Mouse (Mus musculus) ovary, postnatal 14 days (tissue): ENCODE results near the gene Mtg1.
"Not testable (repeated sequence)": the region's sequence is repeated elsewhere in the genome, so short reads cannot be mapped to it uniquely, and the experiment has no call there.

Experiments
- DNase-seq: peaks from one replicate; pipeline ENCODE4 v3.0.0; 2022; ENCODE audit warnings: low spot score

Gene Mtg1

DNA sequence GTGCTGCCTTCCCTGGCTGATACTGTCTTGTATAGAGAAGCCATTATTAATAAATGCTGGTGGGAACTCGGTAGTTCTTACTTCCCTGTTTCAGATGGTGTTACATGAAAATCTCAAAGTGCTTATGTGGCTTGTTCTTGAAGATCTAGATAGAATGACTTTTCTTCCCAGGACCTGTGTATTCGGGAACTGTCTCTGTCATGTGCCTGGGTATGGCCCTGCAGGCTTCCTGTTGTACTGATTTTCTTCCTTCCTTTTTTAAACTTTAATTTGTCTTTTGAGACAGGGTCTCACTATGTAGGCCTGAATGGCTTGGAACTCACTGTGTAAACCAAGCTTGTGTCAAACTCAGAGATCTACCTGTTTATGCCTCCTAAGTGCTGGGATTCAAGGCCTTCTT lies 9.5 kb upstream of the Mtg1 start:
- no peak for DNase-seq

- DNase-seq = not testable (repeated sequence)
Observed at GRCm38 (mm10) chr7:140132184-140132583, 5.2 kb upstream of the Mtg1 start.

DNA sequence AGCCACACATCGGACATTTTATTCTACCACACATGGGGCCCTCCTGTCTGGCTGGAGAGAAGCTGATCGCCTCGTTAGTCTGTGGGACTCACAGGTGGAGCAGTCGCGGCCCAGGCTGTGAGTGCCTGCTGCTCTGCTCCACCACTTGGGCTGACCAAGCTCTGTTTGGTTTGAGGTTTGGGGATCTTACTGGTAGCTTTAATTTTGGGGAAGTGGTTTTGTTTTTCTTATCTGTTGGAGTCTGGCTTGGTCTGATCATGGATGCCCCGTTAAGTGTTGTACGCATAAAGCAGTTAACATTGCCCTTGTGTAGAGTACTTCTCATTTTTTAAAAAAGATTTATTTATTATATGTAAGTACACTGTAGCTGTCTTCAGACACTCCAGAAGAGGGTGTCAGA lies 3.3 kb upstream of the Mtg1 start:
- not testable (repeated sequence) for DNase-seq

DNA sequence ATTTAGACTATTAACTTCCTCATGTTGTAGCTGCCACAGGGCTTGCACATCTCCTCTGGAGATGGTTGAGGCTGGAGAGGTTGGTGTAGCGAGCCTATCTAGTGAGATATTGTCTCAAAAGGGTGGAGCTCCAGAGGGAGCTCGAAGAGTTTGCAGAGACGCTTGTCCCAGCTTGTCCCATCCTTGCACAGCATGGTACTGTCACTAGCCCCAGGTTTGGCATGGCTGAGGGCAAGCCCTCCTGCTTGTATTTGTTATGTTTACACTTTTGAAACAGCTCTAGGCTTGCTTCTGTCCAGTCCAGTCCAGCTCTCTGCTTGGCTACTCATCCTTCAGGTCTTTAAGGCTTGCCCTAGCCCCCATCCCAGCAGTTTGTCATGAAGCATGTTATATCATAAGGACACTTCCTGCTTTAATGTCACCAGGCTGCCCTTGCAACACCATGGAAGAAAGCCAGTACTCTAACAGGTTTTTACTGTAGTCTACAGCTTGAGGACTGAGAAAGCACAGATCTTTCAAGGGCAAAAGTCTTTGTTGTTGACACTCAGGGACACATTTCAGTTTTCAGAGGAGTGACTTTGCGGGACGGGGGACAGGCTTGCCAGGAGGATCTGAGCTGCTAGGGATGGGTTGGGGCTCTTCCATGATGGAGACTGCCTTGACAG lies 2.1 kb upstream of the Mtg1 start:
- DNase-seq = no peak

- no peak for DNase-seq
Observed at GRCm38 (mm10) chr7:140138021-140138310, 602 bp downstream of the Mtg1 start.

DNA sequence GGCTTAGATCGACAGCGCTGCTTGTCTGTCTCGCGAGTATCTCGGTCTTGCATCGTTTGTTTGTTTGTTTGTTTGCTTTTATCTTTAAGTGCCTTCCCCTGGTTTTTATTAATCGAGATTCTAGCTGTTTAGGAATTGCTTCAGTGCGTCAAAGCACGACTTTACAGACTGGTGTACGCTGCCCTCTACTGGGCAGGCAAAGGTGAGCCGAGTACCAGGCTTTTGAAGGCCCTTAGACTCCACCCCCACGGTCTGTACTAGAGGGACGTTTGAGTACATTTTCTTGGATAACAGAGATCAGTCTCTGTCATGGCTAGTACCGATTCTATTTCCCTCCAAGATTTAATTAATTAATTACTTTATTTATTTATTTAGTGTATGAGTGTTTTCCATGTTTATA lies 4.0 kb downstream of the Mtg1 start:
- DNase-seq = peak; percentile 48

DNA sequence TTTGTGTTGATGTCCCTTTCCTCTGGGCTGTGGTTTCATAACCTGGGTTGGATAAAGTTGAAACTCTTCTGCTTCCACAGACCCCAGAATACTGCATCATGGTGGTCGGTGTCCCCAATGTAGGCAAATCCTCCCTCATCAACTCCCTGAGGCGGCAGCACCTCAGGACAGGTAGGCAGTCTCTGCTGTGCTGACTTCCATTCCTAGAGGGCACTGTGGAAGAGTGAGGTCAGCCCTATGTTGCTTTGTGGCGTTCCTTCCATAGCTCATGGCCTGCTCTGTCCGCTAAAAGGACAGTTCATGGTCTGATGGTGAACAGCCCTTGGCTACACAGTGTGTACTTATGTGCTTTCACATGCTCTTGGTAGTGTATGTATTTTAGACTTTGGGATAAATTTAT lies 7.2 kb downstream of the Mtg1 start:
- no peak for DNase-seq

- peak; percentile 18 for DNase-seq
Observed at GRCm38 (mm10) chr7:140153383-140153782, 16.0 kb downstream of the Mtg1 start.

- DNase-seq = no peak
Observed at GRCm38 (mm10) chr7:140153829-140154217, 16.5 kb downstream of the Mtg1 start.

DNA sequence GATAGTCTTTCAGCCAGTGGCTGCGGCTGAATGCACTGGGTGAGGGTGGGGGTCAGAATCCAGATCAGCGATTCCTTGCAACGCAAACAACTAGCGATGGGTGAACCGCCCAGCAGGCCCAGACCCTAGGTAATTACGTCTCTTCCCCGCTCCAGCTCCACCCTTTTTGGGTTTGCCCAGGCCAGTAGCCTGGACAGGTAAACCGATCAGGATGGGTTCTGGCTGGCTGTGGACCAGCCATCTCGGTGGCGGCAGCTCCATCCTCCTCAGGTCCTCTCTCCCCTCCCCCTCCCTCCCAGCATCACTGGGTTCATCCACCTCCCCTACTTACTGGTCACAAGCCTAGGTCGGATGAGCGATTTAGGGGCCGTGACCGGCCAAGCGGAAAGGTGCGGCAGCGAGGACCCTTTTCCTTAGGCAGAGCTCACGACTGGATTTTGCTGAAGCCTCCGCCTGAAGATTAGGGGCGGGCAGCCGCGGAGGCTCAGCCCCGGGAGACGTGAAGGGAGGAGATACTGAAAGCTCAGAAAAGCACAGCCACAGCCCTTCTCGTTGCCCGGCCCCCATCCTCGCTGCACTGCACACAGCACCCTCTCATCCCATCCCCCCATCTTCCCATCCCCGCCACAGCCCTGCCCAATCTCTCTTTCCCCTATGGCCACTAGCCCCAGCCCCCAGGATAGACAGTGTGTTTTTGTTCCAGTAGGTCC lies 17.0 kb downstream of the Mtg1 start, which contains the start of gene Sprn:
Gene Sprn, minus strand, starts transcription at position 660 of the 710 bp plus-strand sequence.
- DNase-seq = no peak

DNA sequence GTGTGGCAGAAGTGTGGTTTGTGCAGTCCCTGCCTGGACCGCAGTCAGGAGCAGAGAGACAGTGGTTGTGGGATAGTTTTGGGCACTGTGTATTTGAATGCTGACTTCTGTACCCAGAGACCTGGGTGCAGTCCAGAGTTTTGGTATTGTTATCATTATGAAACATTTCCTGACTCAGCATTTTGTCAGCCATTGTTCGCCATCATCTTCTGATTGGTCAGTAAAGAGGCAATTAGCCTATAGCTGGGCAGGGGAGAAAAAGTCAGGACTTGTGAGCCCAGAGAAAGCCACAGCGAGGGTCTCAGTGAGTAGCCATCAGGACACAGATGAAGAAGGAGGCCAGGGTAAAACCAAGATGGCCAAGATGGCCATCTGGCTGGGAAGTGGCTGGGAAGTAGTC lies 23.0 kb downstream of the Mtg1 start:
- DNase-seq = no peak

DNA sequence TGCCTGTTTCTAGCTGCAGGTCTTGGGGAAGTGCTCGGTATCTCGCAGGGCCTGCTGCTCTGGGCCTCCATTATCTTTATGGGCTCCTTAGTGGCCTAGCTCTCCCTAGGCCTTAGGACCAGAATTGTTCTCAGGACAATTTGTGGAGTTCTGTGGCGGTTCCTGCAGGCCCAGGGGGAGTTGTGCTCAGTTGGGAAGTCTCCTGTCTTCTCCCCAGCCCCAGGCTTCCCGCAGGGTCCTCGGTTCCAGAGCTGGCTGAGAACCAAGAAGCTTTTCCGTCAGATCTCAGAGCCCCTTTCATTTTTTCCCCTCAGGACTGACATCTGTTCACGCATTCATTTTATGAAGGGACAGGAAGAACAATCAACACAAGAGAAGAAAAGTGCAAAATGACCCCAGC lies 27.3 kb downstream of the Mtg1 start, which contains the start of gene Olfr522:
Gene Olfr522, minus strand, starts transcription at position 101 of the 400 bp plus-strand sequence.
- DNase-seq = no peak

- DNase-seq = no peak
Observed at GRCm38 (mm10) chr7:140167950-140168349, 30.6 kb downstream of the Mtg1 start.

DNA sequence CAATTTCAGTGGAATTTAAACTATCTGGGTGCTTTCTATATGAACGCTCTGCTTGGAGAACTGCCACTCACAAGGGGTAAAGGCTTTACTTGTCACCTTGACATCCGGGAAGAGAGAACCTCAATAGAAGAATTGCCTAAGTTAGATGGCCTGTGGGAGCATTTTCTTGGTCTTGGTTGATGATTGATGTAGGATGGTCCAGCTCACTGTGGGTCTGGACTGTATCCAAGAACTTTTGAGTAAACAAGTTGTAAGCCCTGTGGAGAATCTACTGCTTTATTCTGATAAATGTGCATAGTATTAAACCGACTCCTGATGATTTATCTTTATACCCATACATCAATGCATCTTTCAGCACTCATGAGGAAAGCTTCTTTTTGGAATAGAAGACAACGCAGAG lies 32.0 kb downstream of the Mtg1 start:
- no peak for DNase-seq

DNA sequence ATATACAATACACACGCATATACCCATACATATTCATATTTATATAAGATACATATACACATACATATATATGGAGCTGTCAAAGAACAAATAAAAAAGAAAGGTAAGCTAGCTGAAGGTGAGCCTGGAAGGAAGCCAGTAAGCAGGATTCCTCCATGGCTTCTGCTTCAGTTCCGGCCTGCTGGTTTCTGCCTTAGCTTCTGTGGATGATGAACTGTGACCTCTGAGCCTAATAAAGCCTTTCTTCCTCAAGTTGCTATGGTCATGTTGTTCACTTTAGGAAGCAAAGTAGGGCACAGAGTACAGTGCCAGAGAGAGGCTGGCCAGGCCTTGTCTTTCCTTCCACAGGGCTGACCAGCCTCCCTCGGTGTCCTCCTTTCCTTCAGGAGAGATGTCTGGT lies 33.5 kb downstream of the Mtg1 start:
- DNase-seq = no peak

DNA sequence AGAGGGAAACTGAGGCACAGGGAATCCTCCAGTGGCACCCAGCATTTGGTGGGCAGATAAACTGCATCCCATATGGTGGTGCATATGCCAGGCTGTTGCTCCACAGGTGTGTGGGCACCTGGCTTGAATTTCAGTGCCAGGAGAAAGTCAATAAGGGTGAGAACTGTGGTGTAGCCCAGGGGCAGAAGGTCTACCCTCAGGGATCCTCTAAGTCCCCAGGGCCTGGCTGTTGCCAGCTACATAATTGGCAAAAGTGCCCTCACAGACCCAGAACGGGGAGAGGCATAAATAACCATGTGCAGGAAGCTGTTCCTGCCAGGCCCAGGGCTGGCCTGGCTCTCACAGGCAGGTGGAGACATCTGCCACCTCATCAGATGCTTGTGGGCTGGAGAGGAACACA lies 35.6 kb downstream of the Mtg1 start, which contains the start of gene Olfr523:
Gene Olfr523, plus strand, starts transcription at position 282 of the 400 bp plus-strand sequence.
- DNase-seq = no peak

- DNase-seq = no peak
Observed at GRCm38 (mm10) chr7:140179176-140179575, 41.8 kb downstream of the Mtg1 start.

- DNase-seq = no peak
Observed at GRCm38 (mm10) chr7:140180692-140181091, 43.3 kb downstream of the Mtg1 start.

DNA sequence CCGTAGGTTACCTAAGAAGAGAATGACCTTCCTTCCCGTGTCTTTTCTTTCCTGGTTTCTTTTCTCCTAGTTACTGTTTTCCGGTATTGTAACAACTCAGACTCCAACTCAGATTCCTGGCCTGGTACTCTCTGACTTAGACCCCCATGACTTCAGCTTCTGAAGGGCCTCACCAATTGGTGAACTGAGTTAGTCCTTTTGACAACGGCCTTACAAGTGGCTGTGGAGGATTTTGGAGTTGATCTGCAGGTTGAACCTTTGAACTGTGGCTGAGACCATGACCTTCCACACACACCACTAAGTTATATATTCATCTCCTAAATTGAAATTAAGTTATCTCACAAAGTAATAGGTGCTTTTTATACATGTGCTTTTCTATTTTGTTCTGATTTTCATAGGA lies 46.8 kb downstream of the Mtg1 start:
- DNase-seq = no peak

DNA sequence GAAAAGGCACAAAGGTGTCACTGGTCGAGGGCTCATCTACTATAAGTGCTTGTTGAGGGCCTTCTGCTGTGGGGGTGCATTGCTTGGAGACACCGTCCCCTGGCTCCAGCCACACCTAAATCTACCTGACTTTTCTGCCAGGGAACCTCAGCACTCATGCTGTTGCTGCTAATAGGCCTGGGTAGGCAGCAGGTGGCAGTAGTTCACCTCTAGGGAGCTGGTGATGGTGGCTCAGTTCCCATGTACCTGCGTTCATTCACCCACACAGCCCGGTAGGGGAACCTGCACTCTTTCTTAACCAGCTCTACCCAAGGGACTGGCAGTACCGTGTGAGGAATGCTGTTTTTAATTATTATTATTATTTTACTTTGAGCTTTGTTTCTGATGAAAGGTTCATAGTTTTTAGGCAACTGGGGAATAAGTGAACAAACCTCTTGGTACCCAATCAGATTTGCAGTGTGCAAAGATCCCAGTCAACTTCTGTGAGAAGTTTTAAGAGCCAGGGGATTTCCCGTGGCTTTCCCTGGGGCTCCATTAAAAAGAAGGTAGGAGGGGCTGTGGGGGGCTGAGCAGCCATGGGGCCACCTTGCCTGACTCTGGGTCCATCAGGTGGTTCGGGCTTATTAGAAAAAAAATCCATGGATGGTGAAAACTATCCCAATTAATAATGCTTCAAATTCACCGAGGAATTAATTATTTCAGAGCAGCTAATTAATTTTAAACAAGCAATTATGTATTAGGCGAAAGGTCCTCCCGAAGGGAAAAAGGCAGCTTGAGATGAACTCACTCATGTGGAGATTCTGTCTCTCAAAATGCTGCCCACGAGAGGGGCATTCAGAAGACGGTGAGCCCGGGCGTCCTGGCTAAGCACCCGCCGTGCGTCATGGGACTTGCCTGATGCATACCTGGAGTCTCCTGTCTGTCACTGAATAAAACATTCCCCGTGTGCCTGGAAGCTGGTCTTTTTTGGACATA lies 49.6 kb downstream of the Mtg1 start:
- DNase-seq = peak; percentile 18

DNA sequence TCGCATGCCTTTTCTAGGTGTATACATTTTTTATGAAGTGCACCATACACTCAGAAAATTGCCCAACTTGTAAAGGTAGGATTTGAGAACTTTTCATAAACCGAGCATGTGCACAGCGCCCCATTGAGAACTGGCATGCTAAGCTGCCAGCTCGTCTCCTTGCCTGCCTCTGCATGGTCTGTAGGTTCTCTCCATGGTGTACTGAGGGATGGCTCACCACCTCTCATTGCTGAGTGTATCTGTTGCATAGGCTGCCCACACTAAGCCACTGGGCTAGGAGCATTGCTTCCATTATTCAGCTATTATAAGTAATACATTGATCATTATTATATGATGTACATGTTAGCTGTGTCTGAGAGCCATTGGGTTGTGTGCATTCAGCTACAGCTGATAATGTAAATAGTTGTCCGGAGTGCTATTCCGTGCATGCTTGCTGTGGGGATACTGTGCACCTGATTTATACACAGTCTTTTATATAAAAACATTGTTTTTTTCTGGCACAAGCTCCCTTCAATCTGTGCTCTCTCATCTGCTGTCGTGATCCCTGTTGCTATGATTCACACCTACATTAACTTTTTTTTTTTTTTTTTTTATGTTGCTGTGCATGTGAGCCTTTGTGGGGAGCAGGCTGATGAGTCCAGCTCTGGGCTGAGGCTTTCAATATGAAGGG lies 50.5 kb downstream of the Mtg1 start:
- no peak for DNase-seq
